Mouse (Mus musculus) midbrain, embryonic 10.5 days (tissue): Measurements from ENCODE around the gene Il31ra. TPM values are rescaled to one million over a fixed set of nuclear protein-coding genes. Genes with fewer than 3 reads are reported as not detected.
"Not testable (repeated sequence)": the region's sequence is repeated elsewhere in the genome, so short reads cannot be mapped to it uniquely, and the experiment has no call there.

Experiments
- DNase-seq: peaks from one replicate; pipeline ENCODE4 v3.0.0-alpha.2; 2017; ENCODE audit warnings: low spot score
- H3K27ac ChIP-seq: fragments of 300-500 bp; sonication (generic); replicated peaks from 2 replicates; pipeline ENCODE4 v1.5.1; 2016; ENCODE audit warnings: mild to moderate bottlenecking
- H3K27me3 ChIP-seq: fragments of 300-500 bp; sonication (generic); 2 replicates; pipeline ENCODE4 v1.6.1; 2016; ENCODE audit warnings: low read depth, mild to moderate bottlenecking; ENCODE audit not compliant: poor library complexity, severe bottlenecking
- H3K36me3 ChIP-seq: fragments of 300-500 bp; sonication (generic); 2 replicates; pipeline ENCODE4 v1.6.1; 2016; ENCODE audit warnings: mild to moderate bottlenecking, moderate library complexity
- H3K4me1 ChIP-seq: fragments of 300-500 bp; sonication (generic); 2 replicates; pipeline ENCODE4 v1.6.1; 2016
- H3K4me3 ChIP-seq: fragments of 300-500 bp; sonication (generic); 2 replicates; pipeline ENCODE4 v1.5.1; 2016; ENCODE audit warnings: mild to moderate bottlenecking, moderate library complexity
- H3K9me3 ChIP-seq: fragments of 300-500 bp; sonication (generic); replicated peaks from 2 replicates; pipeline ENCODE4 v1.6.1; 2016; ENCODE audit warnings: mild to moderate bottlenecking
- WGBS: fragments of 180-500 bp; shearing (Covaris S2); methylation state at CpG from one replicate; pipeline ENCODE4 v1.1.7; 2016; 5-methylcytosine and 5-hydroxymethylcytosine counted together
- polyA plus RNA-seq: library from polyadenylated mRNA; unstranded; fragments of >200 nt; fragmentation: Nextera tagmentation; extraction: Ambion mirVana; gene quantifications from 2 replicates; pipeline ENCODE4 v1.2.1, GENCODE M21; 2016

The Il31ra gene
- polyA plus RNA-seq, 1 experiment from 2014 or later = not detected

- WGBS = 72% methylated on average over 2 of the region's 2 CpGs
- no peak overlapping the region for H3K27ac ChIP-seq
- DNase-seq = no peak
- no peaks in the 10 kb centered on the region for H3K4me1 ChIP-seq
- H3K36me3 ChIP-seq = no peaks in the 10 kb centered on the region
- no peaks in the 10 kb centered on the region for H3K9me3 ChIP-seq
- H3K27me3 ChIP-seq = no peaks in the 10 kb centered on the region
- H3K4me3 ChIP-seq = no peak overlapping the region
Measured at GRCm38 (mm10) chr13:112590254-112590653, 3.9 kb downstream of the Il31ra start.

GRCm38 (mm10) chr13:112589625-112590024, 4.5 kb downstream of the Il31ra start:
- H3K27ac ChIP-seq = no peak overlapping the region
- no peaks in the 10 kb centered on the region for H3K36me3 ChIP-seq
- no peaks in the 10 kb centered on the region for H3K4me1 ChIP-seq
- H3K27me3 ChIP-seq = no peaks in the 10 kb centered on the region
- no peaks in the 10 kb centered on the region for H3K9me3 ChIP-seq
- H3K4me3 ChIP-seq = no peak overlapping the region
- no peak for DNase-seq

GRCm38 (mm10) chr13:112584556-112585237, 9.5 kb downstream of the Il31ra start:
- H3K27me3 ChIP-seq = no peaks in the 10 kb centered on the region
- DNase-seq = no peak
- no peak overlapping the region for H3K27ac ChIP-seq
- H3K4me3 ChIP-seq = no peak overlapping the region
- no peaks in the 10 kb centered on the region for H3K36me3 ChIP-seq
- peaks cover 7% of the 10 kb centered on the region; the same call in 1 of the 2 replicates for H3K4me1 ChIP-seq
- 78% methylated on average over 7 of the region's 7 CpGs for WGBS
- no peaks in the 10 kb centered on the region for H3K9me3 ChIP-seq

GRCm38 (mm10) chr13:112582291-112582690, 11.9 kb downstream of the Il31ra start:
- H3K9me3 ChIP-seq = no peaks in the 10 kb centered on the region; the same call in 1 of the 2 replicates
- no peak for DNase-seq
- H3K27ac ChIP-seq = no peak overlapping the region
- H3K36me3 ChIP-seq = no peaks in the 10 kb centered on the region
- no peak overlapping the region for H3K4me3 ChIP-seq
- no peaks in the 10 kb centered on the region for H3K27me3 ChIP-seq
- peaks cover 7% of the 10 kb centered on the region; the same call in 1 of the 2 replicates for H3K4me1 ChIP-seq
- WGBS = 95% methylated on average over 8 of the region's 8 CpGs

- WGBS = 90% methylated on average over 3 of the region's 3 CpGs
- Histone ChIP-seq H3K36me3 (no peaks in the 10 kb centered on the region), H3K4me3 (no peak overlapping the region), H3K27ac (no peak overlapping the region), H3K4me1 (peaks cover 7% of the 10 kb centered on the region; the same call in 1 of the 2 replicates), H3K27me3 (no peaks in the 10 kb centered on the region), H3K9me3 (no peaks in the 10 kb centered on the region; the same call in 1 of the 2 replicates)
- DNase-seq = no peak
Measured at GRCm38 (mm10) chr13:112581796-112582195, 12.4 kb downstream of the Il31ra start.

GRCm38 (mm10) chr13:112580590-112581320, 13.4 kb downstream of the Il31ra start:
- Histone ChIP-seq H3K4me1 (peaks cover 7% of the 10 kb centered on the region; the same call in 1 of the 2 replicates), H3K9me3 (no peaks in the 10 kb centered on the region; the same call in 1 of the 2 replicates), H3K4me3 (no peak overlapping the region), H3K27ac (no peak overlapping the region), H3K36me3 (no peaks in the 10 kb centered on the region), H3K27me3 (no peaks in the 10 kb centered on the region)
- no peak for DNase-seq
- 55% methylated on average over 11 of the region's 11 CpGs for WGBS

GRCm38 (mm10) chr13:112578041-112578440, 16.1 kb downstream of the Il31ra start:
- H3K4me1 ChIP-seq, H3K9me3 ChIP-seq, H3K27me3 ChIP-seq, H3K36me3 ChIP-seq, H3K4me3 ChIP-seq, H3K27ac ChIP-seq, DNase-seq: not testable (repeated sequence)
- WGBS = 94% methylated on average over 11 of the region's 11 CpGs

- no peaks in the 10 kb centered on the region for H3K36me3 ChIP-seq
- H3K4me3 ChIP-seq = no peak overlapping the region
- H3K27ac ChIP-seq = no peak overlapping the region
- no peaks in the 10 kb centered on the region for H3K4me1 ChIP-seq
- no peak for DNase-seq
- H3K9me3 ChIP-seq = no peaks in the 10 kb centered on the region; the same call in 1 of the 2 replicates
- H3K27me3 ChIP-seq = no peaks in the 10 kb centered on the region
Measured at GRCm38 (mm10) chr13:112573800-112574199, 20.4 kb downstream of the Il31ra start.

- H3K27me3 ChIP-seq = no peaks in the 10 kb centered on the region
- 73% methylated on average over 5 of the region's 5 CpGs for WGBS
- DNase-seq = no peak
- no peaks in the 10 kb centered on the region for H3K4me1 ChIP-seq
- H3K4me3 ChIP-seq = no peak overlapping the region
- no peak overlapping the region for H3K27ac ChIP-seq
- no peaks in the 10 kb centered on the region for H3K36me3 ChIP-seq
- H3K9me3 ChIP-seq = no peaks in the 10 kb centered on the region
Measured at GRCm38 (mm10) chr13:112570768-112571167, 23.4 kb downstream of the Il31ra start.

GRCm38 (mm10) chr13:112569606-112570005, 24.6 kb downstream of the Il31ra start:
- no peaks in the 10 kb centered on the region for H3K9me3 ChIP-seq
- 65% methylated on average over 4 of the region's 4 CpGs for WGBS

GRCm38 (mm10) chr13:112560554-112561138, 33.5 kb downstream of the Il31ra start:
- Histone ChIP-seq H3K4me1 (no peaks in the 10 kb centered on the region), H3K27ac (no peak overlapping the region), H3K36me3 (no peaks in the 10 kb centered on the region), H3K9me3 (no peaks in the 10 kb centered on the region), H3K4me3 (no peak overlapping the region), H3K27me3 (no peaks in the 10 kb centered on the region)
- WGBS = 88% methylated on average over 6 of the region's 6 CpGs
- no peak for DNase-seq

More at GRCm38 (mm10) chr13:112569606-112570005, 24.6 kb downstream of the Il31ra start:
- Histone ChIP-seq H3K27me3 (no peaks in the 10 kb centered on the region), H3K36me3 (no peaks in the 10 kb centered on the region), H3K4me3 (no peak overlapping the region), H3K27ac (no peak overlapping the region), H3K4me1 (no peaks in the 10 kb centered on the region)
- no peak for DNase-seq

GRCm38 (mm10) chr13:112556501-112556900, 37.7 kb downstream of the Il31ra start:
- Histone ChIP-seq H3K27me3 (no peaks in the 10 kb centered on the region), H3K36me3 (no peaks in the 10 kb centered on the region), H3K27ac (no peak overlapping the region), H3K4me1 (no peaks in the 10 kb centered on the region), H3K4me3 (no peak overlapping the region), H3K9me3 (no peaks in the 10 kb centered on the region)
- WGBS = 65% methylated on average over 2 of the region's 2 CpGs
- no peak for DNase-seq

GRCm38 (mm10) chr13:112553304-112553703, 40.9 kb downstream of the Il31ra start:
- H3K36me3 ChIP-seq = no peaks in the 10 kb centered on the region
- 95% methylated on average over 5 of the region's 5 CpGs for WGBS
- no peak for DNase-seq
- no peaks in the 10 kb centered on the region for H3K27me3 ChIP-seq
- H3K9me3 ChIP-seq = no peaks in the 10 kb centered on the region
- H3K4me3 ChIP-seq = no peak overlapping the region
- H3K4me1 ChIP-seq = no peaks in the 10 kb centered on the region
- H3K27ac ChIP-seq = no peak overlapping the region
